Mouse (Mus musculus): ENCODE results near the gene Arf4.
"Not testable (repeated sequence)": the region's sequence is repeated elsewhere in the genome, so short reads cannot be mapped to it uniquely, and the experiment has no call there.

Gene Arf4

GRCm38 (mm10) chr14:26658178-26658577 lies 20.3 kb downstream of the Arf4 start:
- in situ Hi-C loops (cut with MboI; ENCODE audit: unreplicated experiment in 2 of 2): loop anchor here in 1 of 2 experiments (10.0 kb wide), 1 partner anchor 367 kb away; no protein-coding TSS in a partner anchor

- in situ Hi-C loops (cut with MboI; ENCODE audit: unreplicated experiment in 2 of 2): loop anchor here in 1 of 2 experiments (10.0 kb wide), 1 partner anchor 175 kb away; no protein-coding TSS in a partner anchor
These were observed 22.4 kb downstream of the Arf4 start for GRCm38 (mm10) chr14:26660233-26660632.

GRCm38 (mm10) chr14:26662016-26662415 lies 24.1 kb downstream of the Arf4 start:
- in situ Hi-C loops (cut with MboI; ENCODE audit: unreplicated experiment in 2 of 2): loop anchor here in 1 of 2 experiments (10.0 kb wide), 1 partner anchor 177 kb away; no protein-coding TSS in a partner anchor

- in situ Hi-C loops (cut with MboI; ENCODE audit: unreplicated experiment in 2 of 2): loop anchor here in 1 of 2 experiments (10.0 kb wide), 1 partner anchor 178 kb away; no protein-coding TSS in a partner anchor
These were observed 24.6 kb downstream of the Arf4 start for GRCm38 (mm10) chr14:26662488-26662887.

- in situ Hi-C loops (cut with MboI; ENCODE audit: unreplicated experiment in 2 of 2): loop anchor here in 1 of 2 experiments (10.0 kb wide), 1 partner anchor 179 kb away; no protein-coding TSS in a partner anchor
These were observed 26.0 kb downstream of the Arf4 start for GRCm38 (mm10) chr14:26663851-26664250.

GRCm38 (mm10) chr14:26667991-26668370 lies 30.1 kb downstream of the Arf4 start:
- in situ Hi-C loops (cut with MboI; ENCODE audit: unreplicated experiment in 2 of 2): loop anchor here in 1 of 2 experiments (10.0 kb wide), 1 partner anchor 183 kb away; no protein-coding TSS in a partner anchor

GRCm38 (mm10) chr14:26668371-26669291 lies 30.8 kb downstream of the Arf4 start:
- in situ Hi-C loops (cut with MboI; ENCODE audit: unreplicated experiment in 2 of 2): loop anchor here in 1 of 2 experiments (10.0 kb wide), 1 partner anchor 184 kb away; no protein-coding TSS in a partner anchor

- in situ Hi-C loops (cut with MboI; ENCODE audit: unreplicated experiment in 2 of 2): loop anchor here in 1 of 2 experiments (10.0 kb wide), 1 partner anchor 185 kb away; no protein-coding TSS in a partner anchor
These were observed 31.6 kb downstream of the Arf4 start, which contains the start of gene Pde12 for GRCm38 (mm10) chr14:26669292-26670073. Gene Pde12, minus strand, starts transcription at chr14:26669883.

GRCm38 (mm10) chr14:26670964-26671363 lies 33.1 kb downstream of the Arf4 start:
- in situ Hi-C loops (cut with MboI; ENCODE audit: unreplicated experiment in 2 of 2): no loop called here

- in situ Hi-C loops (cut with MboI; ENCODE audit: unreplicated experiment in 2 of 2): not testable (repeated sequence)
These were observed 34.2 kb downstream of the Arf4 start for GRCm38 (mm10) chr14:26671870-26672615.

GRCm38 (mm10) chr14:26674476-26675169 lies 36.7 kb downstream of the Arf4 start:
- in situ Hi-C loops (cut with MboI; ENCODE audit: unreplicated experiment in 2 of 2): loop anchor here in 1 of 2 experiments (25.0 kb wide), 1 partner anchor 1063 kb away; no protein-coding TSS in a partner anchor

- in situ Hi-C loops (cut with MboI; ENCODE audit: unreplicated experiment in 2 of 2): loop anchor here in 1 of 2 experiments (25.0 kb wide), 1 partner anchor 1062 kb away; no protein-coding TSS in a partner anchor
These were observed 37.5 kb downstream of the Arf4 start for GRCm38 (mm10) chr14:26675371-26675770.

GRCm38 (mm10) chr14:26675791-26676190 lies 37.9 kb downstream of the Arf4 start:
- in situ Hi-C loops (cut with MboI; ENCODE audit: unreplicated experiment in 2 of 2): loop anchor here in 1 of 2 experiments (25.0 kb wide), 1 partner anchor 1062 kb away; no protein-coding TSS in a partner anchor

GRCm38 (mm10) chr14:26690727-26691126 lies 52.9 kb downstream of the Arf4 start:
- in situ Hi-C loops (cut with MboI; ENCODE audit: unreplicated experiment in 2 of 2): loop anchor here (10.0 to 25.0 kb wide), 2 partner anchors 334 to 1047 kb away; no protein-coding TSS in a partner anchor

- in situ Hi-C loops (cut with MboI; ENCODE audit: unreplicated experiment in 2 of 2): loop anchor here (10.0 to 25.0 kb wide), 2 partner anchors 333 to 1046 kb away; no protein-coding TSS in a partner anchor
These were observed 53.5 kb downstream of the Arf4 start for GRCm38 (mm10) chr14:26691363-26691762.

- in situ Hi-C loops (cut with MboI; ENCODE audit: unreplicated experiment in 2 of 2): loop anchor here (10.0 to 25.0 kb wide), 2 partner anchors 332 to 1044 kb away; no protein-coding TSS in a partner anchor
These were observed 55.1 kb downstream of the Arf4 start, which contains the start of gene Dnah12 for GRCm38 (mm10) chr14:26692974-26693373. Gene Dnah12, plus strand, starts transcription at chr14:26693274.

GRCm38 (mm10) chr14:26697912-26698311 lies 60.0 kb downstream of the Arf4 start:
- in situ Hi-C loops (cut with MboI; ENCODE audit: unreplicated experiment in 2 of 2): loop anchor here (10.0 to 25.0 kb wide), 2 partner anchors 327 to 1039 kb away; no protein-coding TSS in a partner anchor

GRCm38 (mm10) chr14:26705246-26705645 lies 67.4 kb downstream of the Arf4 start:
- in situ Hi-C loops (cut with MboI; ENCODE audit: unreplicated experiment in 2 of 2): not testable (repeated sequence)
